Mouse (Mus musculus) hindbrain, embryonic 15.5 days (tissue): ENCODE measurements around the gene Fut2. TPM values are rescaled to one million over a fixed set of nuclear protein-coding genes. Genes with fewer than 3 reads are reported as not detected.

ENCODE experiments used
- ATAC-seq: fragments of 200-750 bp; cut with Nextera tagmentation; 2 replicates; pipeline ENCODE4 v1.8.0; 2017; ENCODE audit warnings: low read depth, moderate number of reproducible peaks, moderate TSS enrichment; ENCODE audit not compliant: low FRiP score
- H3K27ac ChIP-seq: fragments of 300-500 bp; sonication (generic); replicated peaks from 2 replicates; pipeline ENCODE4 v1.5.1; 2015; ENCODE audit warnings: mild to moderate bottlenecking, inconsistent platforms
- H3K27me3 ChIP-seq: fragments of 300-500 bp; sonication (generic); 2 replicates; pipeline ENCODE4 v1.6.1; 2015; ENCODE audit warnings: control low read depth, inconsistent platforms
- H3K36me3 ChIP-seq: fragments of 300-500 bp; sonication (generic); 2 replicates; pipeline ENCODE4 v1.6.1; 2015; ENCODE audit warnings: control low read depth, inconsistent platforms
- H3K4me1 ChIP-seq: fragments of 300-500 bp; sonication (generic); replicated peaks from 2 replicates; pipeline ENCODE4 v1.6.1; 2015; ENCODE audit warnings: control low read depth, inconsistent platforms
- H3K4me2 ChIP-seq: fragments of 300-500 bp; sonication (generic); 2 replicates; pipeline ENCODE4 v1.6.1; 2015; ENCODE audit warnings: moderate library complexity, mild to moderate bottlenecking, inconsistent platforms
- H3K4me3 ChIP-seq: fragments of 300-500 bp; sonication (generic); 2 replicates; pipeline ENCODE4 v1.5.1; 2015; ENCODE audit warnings: mild to moderate bottlenecking, inconsistent platforms
- H3K9ac ChIP-seq: fragments of 300-500 bp; sonication (generic); 2 replicates; pipeline ENCODE4 v1.6.1; 2015; ENCODE audit warnings: inconsistent platforms
- H3K9me3 ChIP-seq: fragments of 300-500 bp; sonication (generic); 2 replicates; pipeline ENCODE4 v1.6.1; 2016; ENCODE audit warnings: control low read depth, inconsistent platforms
- WGBS: fragments of 180-500 bp; shearing (Covaris S2); methylation state at CpG from one replicate; pipeline ENCODE4 v1.1.7; 2015; 5-methylcytosine and 5-hydroxymethylcytosine counted together
- polyA plus RNA-seq: library from polyadenylated mRNA; unstranded; fragments of >200 nt; fragmentation: Nextera tagmentation; extraction: Ambion mirVana; gene quantifications from 2 replicates; pipeline ENCODE4 v1.2.1, GENCODE M21; 2015

Fut2 gene
- 0.05 and 0.32 TPM in 2 replicates for polyA plus RNA-seq

DNA sequence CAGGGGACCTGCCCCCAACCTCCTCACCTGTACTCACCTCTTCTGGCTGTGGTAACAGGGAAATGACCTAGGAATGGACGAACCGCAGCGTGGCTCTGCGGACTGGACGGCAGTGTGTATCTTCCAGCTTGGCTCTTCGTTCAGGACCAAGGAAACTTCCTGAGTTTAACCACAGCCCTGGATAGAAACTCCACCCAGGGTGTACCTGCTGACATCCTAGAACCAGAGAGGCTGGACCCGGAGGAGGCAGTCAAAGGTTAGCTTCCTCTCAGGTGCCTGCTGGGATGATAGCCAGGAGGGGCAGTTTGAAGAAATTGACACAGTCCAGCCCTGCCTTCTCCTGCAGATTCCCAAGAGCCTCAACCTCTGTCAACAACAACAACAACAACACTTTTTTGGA, at the start of gene Fut2:
TSS of gene Fut2 (minus strand) at position 234 of the 400 bp plus-strand sequence.
- Histone ChIP-seq H3K4me1 (no peaks in the 10 kb centered on the region), H3K9ac (no peak within 1 kb of the TSS), H3K4me3 (no peak within 1 kb of the TSS), H3K27me3 (no peaks in the 10 kb centered on the region), H3K36me3 (no peaks in the 10 kb centered on the region), H3K9me3 (no peaks in the 10 kb centered on the region), H3K27ac (no peak within 1 kb of the TSS), H3K4me2 (no peak within 1 kb of the TSS)
- no peak for ATAC-seq
- 85% methylated on average over 7 of the region's 7 CpGs for WGBS

DNA sequence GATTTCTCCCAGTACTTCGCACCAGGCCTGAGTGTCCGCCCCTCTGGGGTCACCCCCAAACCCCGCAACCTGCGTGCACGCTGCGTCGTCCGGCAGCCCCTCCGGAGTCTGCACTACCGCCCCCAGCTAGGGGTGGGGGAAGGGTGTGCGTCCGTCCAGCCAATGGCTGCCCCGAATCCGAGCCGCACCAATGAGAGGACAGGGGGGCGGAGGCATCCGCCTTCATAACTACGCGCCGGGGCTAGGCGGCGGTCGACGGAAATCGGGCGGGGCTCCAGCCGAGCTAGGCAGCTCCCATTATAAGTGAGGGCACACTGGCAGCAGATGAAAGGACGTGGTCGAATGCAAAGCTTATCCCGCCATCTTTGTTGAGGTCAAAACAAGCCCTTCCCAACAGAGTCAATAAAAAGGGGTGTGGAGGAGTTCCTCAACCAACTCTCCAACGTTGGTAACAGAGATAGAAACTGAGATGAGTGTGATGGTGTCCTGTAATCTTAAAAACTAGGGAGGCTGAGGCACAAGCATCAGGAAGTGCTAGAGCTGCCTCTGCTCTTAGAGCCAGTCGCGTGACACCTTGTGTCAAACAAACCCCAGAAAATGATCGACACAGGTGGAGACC, 49.0 kb upstream of the Fut2 start, which contains the start of gene Rpl18:
TSS of gene Rpl18 (plus strand) at position 368 of the 619 bp plus-strand sequence.
- peak within 1 kb of the TSS; percentile 81 for H3K4me2 ChIP-seq
- peaks cover 33% of the 10 kb centered on the region for H3K36me3 ChIP-seq
- peaks cover 53% of the 10 kb centered on the region for H3K4me1 ChIP-seq
- H3K9me3 ChIP-seq = no peaks in the 10 kb centered on the region
- peak; percentile 92 for ATAC-seq
- peak within 1 kb of the TSS; percentile 66 for H3K27ac ChIP-seq
- peak within 1 kb of the TSS; percentile 58 for H3K4me3 ChIP-seq
- H3K27me3 ChIP-seq = no peaks in the 10 kb centered on the region
- peak within 1 kb of the TSS; percentile 69 for H3K9ac ChIP-seq
- WGBS = 7% methylated on average over 34 of the region's 34 CpGs

DNA sequence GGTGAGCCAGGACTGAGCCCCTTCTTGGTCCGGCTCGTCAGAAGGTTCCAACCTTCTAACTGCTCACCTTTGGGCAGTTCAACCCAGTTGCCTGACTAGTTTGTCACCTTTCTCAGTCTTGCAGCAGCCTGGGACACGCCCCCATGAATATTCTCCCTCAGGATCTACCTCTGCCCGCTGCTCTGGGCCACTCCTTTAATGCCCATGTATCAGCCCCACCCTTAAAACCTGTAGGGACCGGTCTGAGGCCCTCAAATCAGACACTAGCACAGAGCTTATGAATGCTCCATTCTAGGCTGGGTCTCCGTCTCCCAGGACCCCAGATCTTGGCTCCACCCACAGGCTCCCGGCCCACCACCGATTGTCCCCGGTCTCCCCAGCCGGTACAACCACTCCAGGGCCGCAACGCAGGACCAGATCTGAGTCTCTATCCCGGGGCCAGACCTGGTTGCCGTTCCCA, 48.5 kb upstream of the Fut2 start:
- peak overlapping the region; percentile 66 for H3K27ac ChIP-seq
- H3K36me3 ChIP-seq = peaks cover 31% of the 10 kb centered on the region
- peak overlapping the region; percentile 58 for H3K4me3 ChIP-seq
- H3K4me1 ChIP-seq = peaks cover 56% of the 10 kb centered on the region
- peak overlapping the region; percentile 81 for H3K4me2 ChIP-seq
- peak; percentile 55; the same call in 1 of the 2 replicates for ATAC-seq
- H3K9me3 ChIP-seq = no peaks in the 10 kb centered on the region
- peak overlapping the region; percentile 69 for H3K9ac ChIP-seq
- WGBS = 11% methylated on average over 14 of the region's 14 CpGs
- no peaks in the 10 kb centered on the region for H3K27me3 ChIP-seq

DNA sequence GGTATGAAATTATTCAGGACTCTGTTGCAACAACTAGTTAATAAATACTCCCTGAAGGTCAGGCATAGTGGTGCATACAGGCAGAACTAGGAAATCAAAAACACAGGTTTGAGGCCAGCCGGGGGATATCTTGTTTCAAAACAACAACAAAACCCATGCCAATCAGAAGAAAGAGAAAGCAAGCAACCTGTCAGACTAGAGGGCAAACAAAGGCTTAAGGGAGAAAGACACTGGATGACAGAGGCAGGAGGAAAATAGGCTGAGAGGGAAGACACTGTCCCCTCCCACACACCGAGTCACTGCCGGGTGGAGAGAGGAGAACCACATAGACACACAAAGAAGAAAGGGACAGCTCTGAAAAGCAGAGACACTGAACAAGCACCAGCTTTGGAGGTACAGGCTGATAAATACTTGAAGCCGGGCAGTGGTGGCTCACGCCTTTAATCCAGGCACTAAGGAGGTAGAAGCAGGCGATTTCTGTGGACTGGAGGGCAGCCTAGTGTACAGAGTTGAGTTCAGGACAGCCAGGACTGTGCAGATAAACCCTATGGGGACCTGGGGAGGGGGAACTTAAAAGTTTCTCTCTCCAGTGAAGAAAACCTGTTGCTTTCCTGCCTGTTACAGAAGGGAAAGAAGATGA, 47.8 kb upstream of the Fut2 start:
- peak overlapping the region; percentile 58 for H3K4me3 ChIP-seq
- 85% methylated on average over 6 of the region's 6 CpGs for whole genome bisulfite sequencing
- no peak for ATAC-seq
- H3K9ac ChIP-seq = peak overlapping the region; percentile 69
- H3K4me2 ChIP-seq = peak overlapping the region; percentile 81
- H3K9me3 ChIP-seq = no peaks in the 10 kb centered on the region
- no peak overlapping the region for H3K27ac ChIP-seq
- H3K27me3 ChIP-seq = no peaks in the 10 kb centered on the region
- H3K36me3 ChIP-seq = peaks cover 31% of the 10 kb centered on the region
- H3K4me1 ChIP-seq = peaks cover 56% of the 10 kb centered on the region

DNA sequence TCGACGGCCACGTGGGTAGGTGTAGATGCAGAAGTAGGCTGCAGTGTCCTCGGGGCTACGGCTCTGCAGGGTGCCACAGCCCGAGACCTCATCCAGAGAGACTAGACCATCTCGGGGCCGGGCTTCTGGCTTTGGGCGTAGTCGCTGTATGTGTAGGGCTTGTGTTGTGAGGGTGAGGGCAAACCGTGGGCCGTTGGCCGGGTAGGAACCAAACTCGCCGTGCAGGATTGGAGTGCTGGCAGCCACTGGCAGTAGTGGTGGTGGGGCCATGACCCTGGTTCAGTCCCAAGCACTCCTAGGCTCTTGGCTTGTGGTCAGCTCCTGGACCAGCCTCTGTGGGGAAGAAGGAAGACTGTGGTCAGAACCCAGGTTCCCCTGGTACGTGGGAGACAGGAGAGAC, 47.2 kb upstream of the Fut2 start:
- no peak overlapping the region for H3K4me3 ChIP-seq
- no peaks in the 10 kb centered on the region for H3K9me3 ChIP-seq
- WGBS = 95% methylated on average over 16 of the region's 16 CpGs
- peaks cover 57% of the 10 kb centered on the region for H3K4me1 ChIP-seq
- no peak for ATAC-seq
- peaks cover 31% of the 10 kb centered on the region for H3K36me3 ChIP-seq
- H3K9ac ChIP-seq = no peak overlapping the region
- no peak overlapping the region for H3K27ac ChIP-seq
- no peaks in the 10 kb centered on the region for H3K27me3 ChIP-seq
- H3K4me2 ChIP-seq = no peak overlapping the region

GRCm38 (mm10) chr7:45712022-45712757, 46.0 kb upstream of the Fut2 start:
- Histone ChIP-seq H3K36me3 (peaks cover 31% of the 10 kb centered on the region), H3K27ac (no peak overlapping the region), H3K4me1 (peaks cover 68% of the 10 kb centered on the region), H3K4me2 (no peak overlapping the region), H3K27me3 (no peaks in the 10 kb centered on the region), H3K9ac (no peak overlapping the region), H3K9me3 (no peaks in the 10 kb centered on the region), H3K4me3 (no peak overlapping the region)
- WGBS = 88% methylated on average over 21 of the region's 21 CpGs
- ATAC-seq = no peak

- Histone ChIP-seq H3K9ac (no peak overlapping the region), H3K36me3 (peaks cover 31% of the 10 kb centered on the region), H3K27ac (no peak overlapping the region), H3K27me3 (no peaks in the 10 kb centered on the region), H3K9me3 (no peaks in the 10 kb centered on the region), H3K4me1 (peaks cover 68% of the 10 kb centered on the region), H3K4me2 (no peak overlapping the region), H3K4me3 (no peak overlapping the region)
- WGBS = 94% methylated on average over 24 of the region's 24 CpGs
- ATAC-seq = no peak
These were observed 45.3 kb upstream of the Fut2 start for GRCm38 (mm10) chr7:45711316-45712021.

DNA sequence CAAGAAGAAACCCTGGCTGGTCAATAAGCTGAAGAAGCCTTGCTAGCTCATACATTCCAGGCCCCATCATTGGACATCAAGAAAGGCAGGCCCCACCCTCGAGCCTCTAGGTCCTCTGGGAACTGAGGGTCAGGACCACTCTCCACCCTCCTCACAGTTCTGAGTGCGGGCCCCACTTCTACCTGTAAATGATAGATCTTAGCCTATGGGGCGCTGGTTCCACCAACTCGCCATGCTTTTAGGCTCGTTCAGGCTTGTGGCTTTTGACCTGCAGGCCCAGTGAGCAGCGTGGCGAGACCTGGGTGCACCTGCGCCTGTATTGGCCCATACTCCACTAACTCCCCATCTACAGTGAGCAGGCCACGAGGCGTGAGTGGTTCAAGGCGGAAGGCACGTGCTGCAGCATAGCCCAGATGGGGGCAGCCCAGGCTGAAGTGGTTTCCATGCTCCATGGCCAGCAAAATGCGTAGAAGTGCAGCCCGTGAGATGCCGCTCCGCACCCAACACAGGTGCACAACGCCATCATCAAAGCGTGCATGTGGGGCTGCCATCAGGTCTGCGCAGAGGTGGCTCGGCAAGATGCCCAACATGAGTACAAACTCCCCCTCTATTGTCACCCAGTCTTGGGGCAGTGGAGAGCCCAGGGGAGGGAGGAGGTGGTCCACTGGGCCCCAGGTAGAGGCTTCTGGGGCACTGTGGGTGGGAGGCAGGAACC, 44.4 kb upstream of the Fut2 start:
- no peaks in the 10 kb centered on the region for H3K27me3 ChIP-seq
- ATAC-seq = no peak
- H3K4me3 ChIP-seq = no peak overlapping the region
- H3K4me2 ChIP-seq = no peak overlapping the region
- H3K27ac ChIP-seq = no peak overlapping the region
- H3K4me1 ChIP-seq = peaks cover 68% of the 10 kb centered on the region
- H3K9me3 ChIP-seq = no peaks in the 10 kb centered on the region
- H3K9ac ChIP-seq = no peak overlapping the region; the same call in 1 of the 2 replicates
- WGBS = 94% methylated on average over 20 of the region's 20 CpGs
- peaks cover 31% of the 10 kb centered on the region for H3K36me3 ChIP-seq

GRCm38 (mm10) chr7:45709677-45710355, 43.6 kb upstream of the Fut2 start:
- H3K4me2 ChIP-seq = peak overlapping the region; percentile 98
- H3K9me3 ChIP-seq = no peaks in the 10 kb centered on the region
- H3K27ac ChIP-seq = peak overlapping the region; percentile 63
- no peak overlapping the region; the same call in 1 of the 2 replicates for H3K9ac ChIP-seq
- no peak overlapping the region for H3K4me3 ChIP-seq
- ATAC-seq = no peak
- 58% methylated on average over 14 of the region's 14 CpGs for WGBS
- peaks cover 70% of the 10 kb centered on the region for H3K4me1 ChIP-seq
- H3K36me3 ChIP-seq = peaks cover 31% of the 10 kb centered on the region
- H3K27me3 ChIP-seq = no peaks in the 10 kb centered on the region

DNA sequence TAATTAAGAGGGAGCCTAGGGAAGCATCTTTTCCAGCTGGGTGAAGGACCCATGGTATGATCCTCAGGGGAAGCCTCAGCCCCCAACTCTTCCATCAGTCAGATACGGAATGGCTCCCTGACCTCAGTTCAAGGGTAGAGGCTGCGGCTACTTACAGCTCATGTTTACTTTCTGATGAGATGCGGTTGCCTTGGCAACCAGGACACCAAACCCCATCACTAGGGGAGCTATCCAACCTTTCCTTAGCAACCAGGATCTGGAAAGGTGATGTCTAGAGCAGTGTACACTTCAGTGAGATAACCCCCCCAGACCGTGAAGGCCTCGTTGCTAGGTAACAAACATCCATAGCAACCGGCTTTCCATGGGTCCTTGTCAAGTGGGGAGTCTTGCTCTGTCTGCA, 42.8 kb upstream of the Fut2 start:
- Histone ChIP-seq H3K27ac (peak overlapping the region; percentile 63; the same call in 1 of the 2 replicates), H3K9me3 (no peaks in the 10 kb centered on the region), H3K9ac (no peak overlapping the region), H3K4me3 (no peak overlapping the region), H3K36me3 (peaks cover 31% of the 10 kb centered on the region), H3K4me2 (peak overlapping the region; percentile 98), H3K27me3 (no peaks in the 10 kb centered on the region), H3K4me1 (peaks cover 66% of the 10 kb centered on the region)
- no peak for ATAC-seq
- WGBS = 24% methylated on average over 6 of the region's 6 CpGs
